Mouse (Mus musculus) erythroblast, embryonic 14.5 days (primary cell): ENCODE results near the gene Flrt3.

ENCODE experiments used
- GATA1 ChIP-seq: IDR thresholded peaks from 2 replicates; pipeline ENCODE4 v1.6.1; 2012; ENCODE audit warnings: low read length, inconsistent platforms, mixed read lengths
- TAL1 ChIP-seq: IDR thresholded peaks from 3 replicates; pipeline ENCODE4 v1.6.1; 2012; ENCODE audit warnings: low read length, inconsistent platforms, mixed read lengths

DNA sequence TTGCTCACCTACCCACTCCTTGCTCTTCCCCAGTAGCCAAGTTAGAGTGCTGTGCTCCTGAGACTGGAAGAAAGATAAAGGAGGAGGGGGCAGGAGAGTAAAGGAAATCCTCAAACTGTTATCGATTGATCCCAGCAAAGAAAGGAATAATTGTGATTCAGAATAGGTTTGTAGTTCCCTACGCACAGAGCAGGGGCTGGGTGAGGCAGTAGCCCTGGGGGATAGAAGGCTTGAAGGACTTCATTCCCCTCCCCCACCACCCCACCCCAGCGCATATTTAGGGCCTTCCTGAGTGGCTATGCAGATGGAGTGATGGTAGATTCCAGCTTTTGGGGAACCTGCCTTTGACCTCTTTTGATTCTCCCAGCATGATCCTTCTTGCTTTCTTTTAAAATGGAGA, 5.5 kb upstream of the Flrt3 start:
- no peak for TF ChIP-seq GATA1
- no peak for TF ChIP-seq TAL1
